Mouse (Mus musculus): Measurements from ENCODE around the gene Ppil6.

Gene Ppil6

GRCm38 (mm10) chr10:41473782-41474468, 16.3 kb upstream of the Ppil6 start:
- TF ChIP-seq GATA4 (IDR thresholded peaks at IDR 0.05; ENCODE audit: insufficient replicate concordance, low read length), result peak; percentile 81

- TF ChIP-seq GATA4 (IDR thresholded peaks at IDR 0.05; ENCODE audit: insufficient replicate concordance, low read length), result no peak
These were observed 15.3 kb upstream of the Ppil6 start for GRCm38 (mm10) chr10:41474981-41475391.

- no peak for TF ChIP-seq GATA4 (IDR thresholded peaks at IDR 0.05; ENCODE audit: insufficient replicate concordance, low read length)
These were observed 13.8 kb upstream of the Ppil6 start, which contains the start of gene Mical1 for GRCm38 (mm10) chr10:41476171-41477017. Gene Mical1 (plus strand): TSS chr10:41476314.

- TF ChIP-seq GATA4 (IDR thresholded peaks at IDR 0.05; ENCODE audit: insufficient replicate concordance, low read length), result no peak
These were observed 13.3 kb upstream of the Ppil6 start for GRCm38 (mm10) chr10:41477018-41477277.

- no peak for TF ChIP-seq GATA4 (IDR thresholded peaks at IDR 0.05; ENCODE audit: insufficient replicate concordance, low read length)
These were observed 12.7 kb upstream of the Ppil6 start for GRCm38 (mm10) chr10:41477278-41478181.

GRCm38 (mm10) chr10:41479961-41480360, 10.3 kb upstream of the Ppil6 start:
- TF ChIP-seq GATA4 (IDR thresholded peaks at IDR 0.05; ENCODE audit: insufficient replicate concordance, low read length), result no peak

- no peak for TF ChIP-seq GATA4 (IDR thresholded peaks at IDR 0.05; ENCODE audit: insufficient replicate concordance, low read length)
These were observed 9.0 kb upstream of the Ppil6 start for GRCm38 (mm10) chr10:41480938-41481880.

GRCm38 (mm10) chr10:41482446-41482845, 7.8 kb upstream of the Ppil6 start:
- TF ChIP-seq GATA4 (IDR thresholded peaks at IDR 0.05; ENCODE audit: insufficient replicate concordance, low read length), result no peak

- no peak for TF ChIP-seq GATA4 (IDR thresholded peaks at IDR 0.05; ENCODE audit: insufficient replicate concordance, low read length)
These were observed 4.5 kb upstream of the Ppil6 start for GRCm38 (mm10) chr10:41485778-41486177.

- no peak for TF ChIP-seq GATA4 (IDR thresholded peaks at IDR 0.05; ENCODE audit: insufficient replicate concordance, low read length)
These were observed 3.6 kb upstream of the Ppil6 start for GRCm38 (mm10) chr10:41486506-41487170.

- no peak for TF ChIP-seq GATA4 (IDR thresholded peaks at IDR 0.05; ENCODE audit: insufficient replicate concordance, low read length)
These were observed 1.4 kb upstream of the Ppil6 start for GRCm38 (mm10) chr10:41488877-41489276.

GRCm38 (mm10) chr10:41489294-41489693, 945 bp upstream of the Ppil6 start:
- no peak for TF ChIP-seq GATA4 (IDR thresholded peaks at IDR 0.05; ENCODE audit: insufficient replicate concordance, low read length)

GRCm38 (mm10) chr10:41490518-41490873, 257 bp downstream of the Ppil6 start:
- TF ChIP-seq GATA4 (IDR thresholded peaks at IDR 0.05; ENCODE audit: insufficient replicate concordance, low read length), result no peak

GRCm38 (mm10) chr10:41491111-41491510, 872 bp downstream of the Ppil6 start:
- TF ChIP-seq GATA4 (IDR thresholded peaks at IDR 0.05; ENCODE audit: insufficient replicate concordance, low read length), result no peak
